Mouse (Mus musculus) bone marrow macrophage, adult 2 months (primary cell): ENCODE measurements at regions not wholly inside any gene's neighbourhood (a gene's known extent, or its start where the extent isn't known, plus 50 kb on each side); places are given as distances from the start of the nearest gene placed in this dataset.
"Not testable (repeated sequence)": the region's sequence is repeated elsewhere in the genome, so short reads cannot be mapped to it uniquely, and the experiment has no call there.

Experiments
- H3K27ac ChIP-seq: 2 replicates; pipeline ENCODE4 v1.5.1; 2012; ENCODE audit warnings: low read depth, low read length; ENCODE audit not compliant: insufficient read depth
- H3K4me1 ChIP-seq: 2 replicates; pipeline ENCODE4 v1.6.1; 2012; ENCODE audit warnings: low read length; ENCODE audit not compliant: control insufficient read depth, insufficient read depth
- H3K4me3 ChIP-seq: 2 replicates; pipeline ENCODE4 v1.5.1; 2012; ENCODE audit warnings: mild to moderate bottlenecking, low read length, moderate library complexity; ENCODE audit not compliant: insufficient read depth
- CTCF ChIP-seq: IDR thresholded peaks from 2 replicates; pipeline ENCODE4 v1.5.1; 2012; ENCODE audit warnings: low read depth, mild to moderate bottlenecking, low read length, moderate library complexity
- POLR2A ChIP-seq: IDR thresholded peaks from 2 replicates; pipeline ENCODE4 v1.6.1; 2012; ENCODE audit warnings: mild to moderate bottlenecking, low read depth, low read length, borderline replicate concordance

DNA sequence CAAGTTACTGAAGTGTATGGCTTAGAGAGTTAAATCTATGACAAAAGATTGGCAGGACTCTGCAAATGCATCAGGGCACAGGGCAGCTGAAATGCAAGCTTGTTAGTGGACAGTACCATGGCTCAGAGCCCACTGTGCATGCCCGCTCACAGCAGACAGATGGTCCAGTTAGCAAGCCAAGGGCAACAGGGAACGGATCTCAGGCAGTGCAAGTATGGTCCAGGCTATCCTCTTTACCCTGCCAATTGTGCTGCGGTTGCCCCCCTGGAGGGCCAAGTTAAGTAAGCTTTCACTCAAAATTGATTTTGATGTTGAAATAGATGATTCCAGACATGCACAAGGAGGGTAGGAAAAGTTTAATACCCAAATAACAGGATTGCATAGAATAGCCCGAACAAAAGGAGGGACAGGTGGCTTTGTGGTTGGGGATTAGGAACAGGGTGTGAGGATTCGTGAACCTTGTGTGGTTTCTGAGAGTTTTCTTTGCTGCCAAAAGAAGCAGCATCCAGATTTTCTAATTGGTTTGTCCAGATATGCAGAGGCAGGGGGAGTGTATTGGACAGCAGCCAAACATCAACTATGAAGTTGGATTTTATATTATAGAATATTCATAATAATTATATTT, 1934.2 kb downstream of the 9330182O14Rik start:
- Histone ChIP-seq H3K27ac (no peak overlapping the region), H3K4me1 (no peaks in the 10 kb centered on the region), H3K4me3 (no peak overlapping the region)
- TF ChIP-seq CTCF (no peak), POLR2A (no peak)

GRCm38 (mm10) chr15:42069072-42069471, 1934.9 kb downstream of the 9330182O14Rik start:
- H3K27ac ChIP-seq, result no peak overlapping the region
- H3K4me1 ChIP-seq, result no peaks in the 10 kb centered on the region
- TF ChIP-seq CTCF (no peak), POLR2A (no peak)
- H3K4me3 ChIP-seq, result no peak overlapping the region

- Histone ChIP-seq H3K4me1 (no peaks in the 10 kb centered on the region), H3K4me3 (no peak overlapping the region), H3K27ac (no peak overlapping the region)
- TF ChIP-seq CTCF (no peak), POLR2A (no peak)
These were observed 1939.3 kb downstream of the 9330182O14Rik start for GRCm38 (mm10) chr15:42073486-42073885.

- TF ChIP-seq CTCF, result no peak
- TF ChIP-seq POLR2A, result no peak
- Histone ChIP-seq H3K4me3 (no peak overlapping the region), H3K4me1 (no peaks in the 10 kb centered on the region), H3K27ac (no peak overlapping the region)
These were observed 1948.3 kb downstream of the 9330182O14Rik start for GRCm38 (mm10) chr15:42082436-42082835.

DNA sequence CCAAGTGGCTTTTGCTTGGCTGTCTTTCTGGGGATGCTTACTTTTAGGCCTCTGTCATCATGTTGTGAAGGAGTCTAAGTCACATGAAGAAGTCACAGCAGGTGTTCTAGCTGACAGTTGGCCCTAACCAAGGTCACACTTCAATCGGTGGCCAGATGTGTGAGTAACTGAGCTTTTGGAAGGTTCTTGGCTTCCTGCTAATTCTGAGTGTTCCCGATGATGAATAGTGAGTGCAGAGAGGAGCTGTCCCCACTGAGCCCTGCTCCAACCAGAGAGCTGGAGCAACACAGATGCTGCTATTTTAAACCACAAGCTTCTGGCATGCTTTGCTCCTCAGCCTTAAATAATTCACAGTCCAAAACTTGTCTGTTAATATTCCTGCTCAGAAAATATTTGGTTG, 1966.6 kb downstream of the 9330182O14Rik start:
- no peaks in the 10 kb centered on the region for H3K4me1 ChIP-seq
- TF ChIP-seq CTCF (no peak), POLR2A (no peak)
- no peak overlapping the region for H3K27ac ChIP-seq
- no peak overlapping the region for H3K4me3 ChIP-seq

DNA sequence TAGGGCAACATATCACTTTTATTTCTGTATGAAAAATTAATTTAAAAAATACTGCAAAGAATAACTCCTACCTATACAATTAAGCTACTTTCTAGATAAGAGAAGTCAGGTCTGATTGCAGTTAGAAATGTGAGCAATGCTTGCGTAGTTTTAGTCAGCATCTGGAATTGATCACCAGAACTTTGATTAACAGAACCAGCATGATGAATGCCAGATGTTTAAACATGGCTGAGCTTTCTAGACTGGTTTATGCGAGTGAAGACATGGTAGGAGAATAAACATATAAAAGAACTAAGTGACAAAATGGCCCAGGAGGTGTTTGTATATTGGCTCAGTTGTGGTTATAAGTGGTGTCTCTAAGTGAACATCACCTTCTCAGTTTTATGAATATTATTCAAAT, 1970.7 kb downstream of the 9330182O14Rik start:
- Histone ChIP-seq H3K4me1 (no peaks in the 10 kb centered on the region), H3K27ac (no peak overlapping the region), H3K4me3 (no peak overlapping the region)
- TF ChIP-seq POLR2A (no peak), CTCF (no peak)

- no peak overlapping the region for H3K27ac ChIP-seq
- TF ChIP-seq CTCF (no peak), POLR2A (no peak)
- no peak overlapping the region for H3K4me3 ChIP-seq
- no peaks in the 10 kb centered on the region for H3K4me1 ChIP-seq
These were observed 1972.9 kb downstream of the 9330182O14Rik start for GRCm38 (mm10) chr15:42107106-42107505.

DNA sequence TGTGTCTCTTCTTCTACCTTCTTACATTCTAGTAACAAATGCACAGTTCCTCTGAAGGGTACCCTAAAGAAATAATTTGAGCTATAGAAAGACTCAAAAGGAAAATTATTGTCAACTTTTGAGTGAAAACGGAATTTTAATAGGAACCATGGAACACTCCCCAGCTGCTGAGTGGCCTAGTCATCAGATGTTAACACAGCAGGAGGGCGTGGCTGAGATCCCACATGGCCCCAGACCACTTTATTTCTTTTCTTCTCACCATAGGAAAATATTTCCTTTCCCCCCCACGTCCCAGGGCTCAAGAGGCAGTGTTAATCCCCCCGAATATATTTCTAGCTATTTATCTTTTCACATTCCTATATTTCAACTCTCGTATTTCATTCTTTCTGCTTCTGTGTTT, 1977.6 kb downstream of the 9330182O14Rik start:
- no peak for TF ChIP-seq CTCF
- TF ChIP-seq POLR2A, result no peak
- Histone ChIP-seq H3K4me1 (no peaks in the 10 kb centered on the region), H3K27ac (no peak overlapping the region), H3K4me3 (no peak overlapping the region)

DNA sequence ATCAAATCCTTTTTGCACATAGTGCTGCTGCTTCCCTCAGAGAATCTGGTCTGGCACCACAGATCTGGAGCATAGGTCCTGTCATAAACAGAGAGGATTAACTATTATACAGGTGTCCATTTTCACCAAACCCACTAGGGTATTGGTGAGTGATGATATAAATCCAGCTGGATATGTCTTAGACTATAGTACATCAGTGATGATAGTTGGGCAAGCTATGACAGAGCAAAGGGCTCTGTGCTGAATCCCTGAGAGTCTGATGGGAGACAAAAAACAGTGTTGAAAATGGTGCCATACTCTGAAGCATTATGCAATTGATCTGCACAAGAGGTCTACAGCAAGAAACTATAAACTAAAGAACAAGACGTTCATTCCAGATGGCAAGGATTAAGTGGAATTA, 1993.3 kb downstream of the 9330182O14Rik start:
- Histone ChIP-seq H3K4me1 (no peaks in the 10 kb centered on the region), H3K27ac (no peak overlapping the region), H3K4me3 (no peak overlapping the region)
- TF ChIP-seq POLR2A (no peak), CTCF (no peak)

GRCm38 (mm10) chr15:42128976-42129375, 1994.8 kb downstream of the 9330182O14Rik start:
- Histone ChIP-seq H3K4me1 (no peaks in the 10 kb centered on the region), H3K4me3 (no peak overlapping the region), H3K27ac (no peak overlapping the region)
- TF ChIP-seq CTCF (no peak), POLR2A (no peak)

DNA sequence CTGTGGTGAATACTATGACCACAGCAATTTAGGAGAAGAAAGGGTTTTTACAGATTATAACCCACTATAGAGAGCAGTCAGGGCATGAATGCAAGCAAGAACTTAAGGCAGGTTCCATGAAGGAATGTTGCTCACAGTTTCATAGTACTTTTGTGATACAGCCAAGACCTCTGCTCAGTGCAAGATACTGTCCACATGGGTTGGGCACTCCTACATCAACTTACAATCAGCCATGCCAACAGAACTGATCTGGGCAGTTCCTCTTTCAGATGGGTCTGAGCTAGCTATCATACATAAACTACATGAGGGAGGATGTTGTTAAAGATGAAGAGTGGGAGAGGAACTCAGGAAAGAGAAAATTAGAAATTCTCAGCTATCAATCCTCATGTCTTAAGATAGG, 2032.4 kb downstream of the 9330182O14Rik start:
- TF ChIP-seq POLR2A, result no peak
- no peak for TF ChIP-seq CTCF
- Histone ChIP-seq H3K4me3 (no peak overlapping the region), H3K4me1 (no peaks in the 10 kb centered on the region), H3K27ac (no peak overlapping the region)

- H3K27ac ChIP-seq, H3K4me3 ChIP-seq, H3K4me1 ChIP-seq: not testable (repeated sequence)
These were observed 2043.6 kb downstream of the 9330182O14Rik start for GRCm38 (mm10) chr15:42177766-42178165.
